Mouse (Mus musculus): ENCODE results near the gene Slc25a23.
"Not testable (repeated sequence)": the region's sequence is repeated elsewhere in the genome, so short reads cannot be mapped to it uniquely, and the experiment has no call there.

Slc25a23 gene

DNA sequence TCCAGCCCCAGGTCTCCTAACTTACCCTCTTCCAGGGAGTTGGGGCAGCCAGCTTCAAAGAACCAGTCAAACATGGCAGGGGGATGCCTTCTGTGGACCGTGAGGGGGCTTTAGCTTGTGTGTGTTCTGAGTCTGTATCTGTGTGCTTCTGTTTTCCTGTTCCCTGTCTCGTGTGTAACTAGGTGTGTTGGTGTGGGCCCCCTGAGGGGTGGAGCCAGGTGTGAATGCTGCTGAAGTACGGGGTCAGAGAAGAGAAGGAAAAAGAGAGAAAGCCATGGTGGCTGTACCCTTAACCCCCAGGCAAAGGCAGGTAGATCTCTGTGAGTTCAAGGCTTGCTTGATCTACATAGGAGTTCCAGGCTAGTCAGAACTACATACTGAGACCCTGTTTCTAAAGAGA is 17.3 kb upstream of the Slc25a23 start:
- DNase-seq (ENCODE audit: low spot score in 2 of 2): no peak

DNA sequence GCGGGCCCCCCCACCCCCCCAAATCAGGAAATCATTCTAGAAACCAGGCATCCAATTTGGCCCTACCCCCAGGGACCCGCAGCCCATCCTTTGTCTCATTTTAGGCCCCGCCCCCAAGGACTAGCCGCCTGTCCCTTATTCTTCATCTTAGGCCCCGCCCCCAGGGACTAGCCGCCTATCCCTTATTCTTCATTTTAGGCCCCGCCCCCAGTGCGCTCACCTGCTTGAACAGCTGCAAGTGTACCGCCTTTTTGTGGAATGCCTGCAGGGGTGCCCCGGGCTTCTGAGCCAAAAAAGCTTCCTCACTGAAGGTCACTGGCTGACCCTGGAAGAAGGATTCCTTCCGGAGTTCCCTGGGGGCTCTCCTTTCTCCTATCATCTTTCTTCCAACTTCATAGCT is 11.0 kb upstream of the Slc25a23 start:
- no peak for DNase-seq (ENCODE audit: low spot score in 2 of 2)

- DNase-seq (ENCODE audit: low spot score in 2 of 2): no peak
These were observed 10.6 kb upstream of the Slc25a23 start for GRCm38 (mm10) chr17:57070272-57070671.

DNA sequence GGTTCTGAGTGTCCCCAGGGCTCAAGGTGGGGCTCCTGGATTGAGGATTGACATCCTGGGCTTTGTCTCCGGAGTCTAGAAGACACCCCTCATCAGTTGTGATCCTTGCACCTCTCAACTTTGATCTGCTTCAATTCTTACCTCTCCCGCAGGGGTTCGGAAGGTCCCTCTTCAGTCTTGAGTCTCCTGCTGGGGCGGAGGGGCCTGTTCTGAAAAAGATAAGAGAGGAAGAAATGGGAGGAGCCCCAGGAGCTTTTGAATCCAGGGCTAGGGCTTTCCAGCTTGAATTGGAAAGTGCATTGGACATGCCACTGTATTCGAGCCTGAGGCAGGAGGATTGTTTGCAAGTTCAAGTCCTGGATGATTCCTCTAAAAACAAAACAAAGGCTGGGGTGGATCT is 7.2 kb upstream of the Slc25a23 start:
- DNase-seq (ENCODE audit: low spot score in 2 of 2): no peak

DNA sequence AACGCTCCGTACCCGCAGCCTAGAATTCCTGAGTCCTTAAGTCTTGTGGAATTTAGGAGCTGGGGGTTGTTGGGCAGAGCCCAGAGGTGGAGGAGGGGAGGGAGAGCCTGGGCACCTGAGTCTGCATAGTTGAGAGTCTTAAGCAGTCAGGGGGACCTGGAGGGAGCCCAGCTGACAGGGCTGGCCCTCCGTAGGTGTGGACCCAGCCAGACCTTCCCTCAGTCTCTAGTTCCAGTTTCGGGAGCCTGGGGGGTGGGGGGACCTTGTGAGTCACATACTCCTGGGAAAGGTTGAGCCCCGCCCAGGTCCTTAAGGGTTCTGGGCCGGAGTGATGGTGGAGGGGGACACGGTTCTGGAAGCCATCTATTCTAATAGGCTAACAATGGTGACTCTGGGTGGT is 3.4 kb upstream of the Slc25a23 start:
- DNase-seq (ENCODE audit: low spot score in 2 of 2): no peak

- no peak for DNase-seq (ENCODE audit: low spot score in 2 of 2)
These were observed 2.9 kb upstream of the Slc25a23 start for GRCm38 (mm10) chr17:57062548-57062947.

DNA sequence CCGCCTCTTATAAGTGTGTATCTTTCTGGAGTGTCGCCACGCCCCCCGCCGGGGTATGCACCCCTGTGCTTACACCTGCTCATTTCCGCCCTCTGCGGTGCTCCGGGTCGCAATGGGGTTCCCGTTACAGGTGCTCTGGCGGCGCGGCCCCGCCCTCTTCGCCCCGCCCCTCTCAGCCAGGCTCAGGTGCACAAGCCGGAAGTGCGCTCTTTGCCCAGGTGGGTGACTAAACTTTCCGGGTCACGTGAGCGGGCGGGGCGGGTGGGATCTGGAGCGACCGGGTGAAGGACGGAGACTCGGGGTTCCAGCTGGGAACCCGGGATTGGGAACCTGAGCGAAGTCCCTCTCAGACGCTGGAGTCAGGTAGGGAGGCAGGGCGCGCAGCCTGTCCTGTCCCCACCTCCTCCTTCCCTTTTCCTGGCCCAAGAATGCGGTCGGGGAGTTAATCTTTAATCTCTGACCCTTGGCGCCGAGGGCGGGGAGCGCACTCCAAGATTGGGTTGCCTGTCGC is 2.4 kb upstream of the Slc25a23 start:
- DNase-seq (ENCODE audit: low spot score in 2 of 2): no peak

DNA sequence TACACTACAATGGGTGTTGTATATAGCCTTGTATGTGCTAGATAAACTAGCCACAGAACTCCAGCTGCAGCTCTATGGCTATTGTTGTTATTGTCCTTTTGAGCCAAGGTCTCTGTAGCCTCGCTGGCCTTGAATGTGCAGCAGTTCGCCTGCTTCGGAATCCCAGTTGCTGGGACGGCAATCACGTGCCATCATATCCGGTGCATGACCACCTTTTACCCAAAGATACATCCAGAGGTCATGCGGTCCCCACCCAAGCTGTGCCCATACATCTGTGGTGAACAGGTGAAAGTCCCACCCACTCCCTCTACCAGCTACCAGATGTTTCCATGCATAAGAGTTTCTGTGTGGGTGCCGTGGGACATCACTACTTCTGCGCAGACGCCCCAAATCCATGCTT is 1.4 kb upstream of the Slc25a23 start:
- no peak for DNase-seq (ENCODE audit: low spot score in 2 of 2)

DNA sequence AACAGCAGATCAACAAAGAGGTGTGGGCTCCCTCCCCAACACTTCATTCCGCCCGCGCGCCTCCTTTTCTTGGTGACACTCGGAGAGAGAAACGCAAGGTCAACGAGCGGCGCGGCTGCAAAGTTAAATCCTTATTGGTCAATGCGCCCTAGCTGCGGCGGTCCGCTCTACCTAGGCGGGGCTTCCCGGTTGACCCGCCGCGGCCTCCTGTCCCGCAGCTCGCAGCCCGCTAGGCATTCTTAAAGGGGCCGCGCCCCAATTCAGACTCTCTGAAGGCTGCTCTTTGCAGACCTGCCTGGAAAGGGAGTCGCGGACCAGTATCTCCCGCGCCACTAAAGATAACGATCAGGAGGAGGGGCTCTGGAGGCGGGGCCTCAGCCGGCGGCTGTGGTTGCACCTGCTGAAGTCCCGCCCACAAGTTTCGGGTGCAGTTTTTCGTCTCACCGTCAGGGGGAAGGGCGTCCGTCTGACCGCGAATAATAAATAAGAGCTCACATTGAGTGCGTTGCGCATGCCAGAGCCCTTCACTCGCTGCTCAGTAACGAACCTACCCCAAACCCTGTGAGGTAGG is 653 bp upstream of the Slc25a23 start:
- DNase-seq (ENCODE audit: low spot score in 2 of 2): peak; percentile 96

GRCm38 (mm10) chr17:57058891-57059485 is 675 bp downstream of the Slc25a23 start, which contains the start of gene Crb3:
TSS of gene Crb3 (plus strand) at chr17:57059105.
- DNase-seq (ENCODE audit: low spot score in 2 of 2): peak; percentile 32 to 56

- DNase-seq (ENCODE audit: low spot score in 2 of 2): no peak
These were observed 3.4 kb downstream of the Slc25a23 start for GRCm38 (mm10) chr17:57056246-57056645.

GRCm38 (mm10) chr17:57051679-57052078 is 8.0 kb downstream of the Slc25a23 start:
- DNase-seq (ENCODE audit: low spot score in 2 of 2): not testable (repeated sequence)

- DNase-seq (ENCODE audit: low spot score in 2 of 2): no peak
These were observed 10.8 kb downstream of the Slc25a23 start for GRCm38 (mm10) chr17:57048816-57049215.

GRCm38 (mm10) chr17:57047406-57047805 is 12.3 kb downstream of the Slc25a23 start:
- no peak for DNase-seq (ENCODE audit: low spot score in 2 of 2)

- no peak for DNase-seq (ENCODE audit: low spot score in 2 of 2)
These were observed 18.1 kb downstream of the Slc25a23 start, which contains the start of gene Slc25a41 for GRCm38 (mm10) chr17:57041554-57041953. TSS of gene Slc25a41 (minus strand) at chr17:57041654.

- no peak for DNase-seq (ENCODE audit: low spot score in 2 of 2)
These were observed 20.7 kb downstream of the Slc25a23 start for GRCm38 (mm10) chr17:57038978-57039377.

- no peak for DNase-seq (ENCODE audit: low spot score in 2 of 2)
These were observed 26.8 kb downstream of the Slc25a23 start for GRCm38 (mm10) chr17:57032854-57033253.

- DNase-seq (ENCODE audit: low spot score in 2 of 2): peak; percentile 100
These were observed 27.8 kb downstream of the Slc25a23 start for GRCm38 (mm10) chr17:57031661-57032420.

GRCm38 (mm10) chr17:57030931-57031660 is 28.6 kb downstream of the Slc25a23 start, which contains the start of gene Khsrp:
TSS of gene Khsrp (minus strand) at chr17:57031522.
- peak in 1 of 2 experiments; percentile 38 for DNase-seq (ENCODE audit: low spot score in 2 of 2)

- no peak for DNase-seq (ENCODE audit: low spot score in 2 of 2)
These were observed 30.0 kb downstream of the Slc25a23 start for GRCm38 (mm10) chr17:57029691-57030090.

GRCm38 (mm10) chr17:57027471-57027870 is 32.2 kb downstream of the Slc25a23 start:
- no peak for DNase-seq (ENCODE audit: low spot score in 2 of 2)

- DNase-seq (ENCODE audit: low spot score in 2 of 2): no peak
These were observed 38.7 kb downstream of the Slc25a23 start for GRCm38 (mm10) chr17:57020960-57021359.
